Mouse (Mus musculus) heart, postnatal 0 days (tissue): ENCODE results near the gene Tle3.

Source experiments
- CTCF ChIP-seq: IDR thresholded peaks from 2 replicates; pipeline ENCODE4 v1.5.1; 2016; ENCODE audit warnings: antibody characterized with exemption, control low read depth, low read depth
- EP300 ChIP-seq: IDR thresholded peaks from 2 replicates; pipeline ENCODE4 v1.6.1; 2016; ENCODE audit warnings: antibody characterized with exemption, low read depth

DNA sequence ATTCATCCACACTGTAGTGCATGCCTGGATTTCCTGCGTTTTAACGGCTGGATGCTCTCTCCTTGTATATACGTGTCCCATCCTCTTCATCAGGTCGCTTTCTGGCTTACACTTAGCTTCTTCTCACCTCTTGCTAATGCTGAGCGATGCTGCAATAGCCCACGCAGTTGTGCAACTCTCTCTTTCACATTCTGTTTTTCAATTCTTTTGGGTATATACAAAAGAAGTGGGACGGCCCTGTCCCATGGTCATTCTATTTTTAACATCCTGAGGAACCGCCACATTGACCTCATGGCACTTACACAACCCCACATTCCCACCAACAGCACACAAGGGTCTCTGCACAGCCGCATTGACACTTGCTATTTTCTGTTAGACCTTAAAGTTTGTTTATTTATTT, 9.0 kb upstream of the Tle3 start:
- TF ChIP-seq CTCF = no peak
- TF ChIP-seq EP300 = no peak
